Mouse (Mus musculus): Measurements from ENCODE around the gene Cmc2. TPM values are rescaled to one million over a fixed set of nuclear protein-coding genes. Genes with fewer than 3 reads are reported as not detected.
A peak's percentile ranks its signal among the peaks of the same experiment; 100 is the strongest.

Cmc2 gene
- 40.7 and 41.2 TPM in 2 replicates for polyA plus RNA-seq (2015; fragmentation: Nextera tagmentation; extraction: Ambion mirVana)

- peak within 1 kb of the TSS; percentile 76 for H3K4me3 ChIP-seq
- peak within 1 kb of the TSS; percentile 78 for H3K27ac ChIP-seq (replicated peaks)
- no peaks in the 10 kb centered on the region for H3K9me3 ChIP-seq
- peak within 1 kb of the TSS; percentile 69 for H3K4me2 ChIP-seq (replicated peaks)
- H3K36me3 ChIP-seq = no peaks in the 10 kb centered on the region
- no peaks in the 10 kb centered on the region for H3K27me3 ChIP-seq
- ATAC-seq (replicated peaks) = peak; percentile 97
- H3K9ac ChIP-seq (replicated peaks) = peak within 1 kb of the TSS; percentile 61
- WGBS = under 1% methylated on average over 57 of the region's 57 CpGs
- peaks cover 10% of the 10 kb centered on the region for H3K4me1 ChIP-seq
Observed at GRCm38 (mm10) chr8:116921337-116922059, at the start of gene Cmc2, which contains the start of gene Cenpn. TSS of gene Cmc2 (minus strand) at chr8:116921455. TSS of gene Cenpn (plus strand) at chr8:116921730.

GRCm38 (mm10) chr8:116969531-116969930 is 48.3 kb upstream of the Cmc2 start:
- H3K27me3 ChIP-seq = no peaks in the 10 kb centered on the region
- H3K4me2 ChIP-seq (replicated peaks) = no peak overlapping the region
- no peak for ATAC-seq (replicated peaks)
- no peaks in the 10 kb centered on the region for H3K9me3 ChIP-seq
- no peaks in the 10 kb centered on the region for H3K36me3 ChIP-seq
- H3K4me3 ChIP-seq = no peak overlapping the region
- no peak overlapping the region for H3K9ac ChIP-seq (replicated peaks)
- H3K4me1 ChIP-seq = no peaks in the 10 kb centered on the region
- H3K27ac ChIP-seq (replicated peaks) = no peak overlapping the region
- 82% methylated on average over 6 of the region's 6 CpGs for WGBS

- WGBS = 90% methylated on average over 9 of the region's 9 CpGs
- H3K27ac ChIP-seq (replicated peaks) = no peak overlapping the region
- no peaks in the 10 kb centered on the region for H3K9me3 ChIP-seq
- H3K4me3 ChIP-seq = no peak overlapping the region
- H3K36me3 ChIP-seq = peaks cover 34% of the 10 kb centered on the region
- H3K27me3 ChIP-seq = no peaks in the 10 kb centered on the region
- no peaks in the 10 kb centered on the region for H3K4me1 ChIP-seq
- H3K9ac ChIP-seq (replicated peaks) = no peak overlapping the region
- ATAC-seq (replicated peaks) = no peak
- no peak overlapping the region for H3K4me2 ChIP-seq (replicated peaks)
Observed at GRCm38 (mm10) chr8:116954415-116954814, 33.2 kb upstream of the Cmc2 start.

- no peaks in the 10 kb centered on the region for H3K4me1 ChIP-seq
- H3K9ac ChIP-seq (replicated peaks) = no peak overlapping the region
- no peak overlapping the region for H3K27ac ChIP-seq (replicated peaks)
- ATAC-seq (replicated peaks) = no peak
- H3K4me3 ChIP-seq = no peak overlapping the region
- no peaks in the 10 kb centered on the region for H3K9me3 ChIP-seq
- H3K27me3 ChIP-seq = no peaks in the 10 kb centered on the region
- 90% methylated on average over 8 of the region's 8 CpGs for WGBS
- H3K36me3 ChIP-seq = peaks cover 28% of the 10 kb centered on the region
- H3K4me2 ChIP-seq (replicated peaks) = no peak overlapping the region
Observed at GRCm38 (mm10) chr8:116952428-116952827, 31.2 kb upstream of the Cmc2 start.

GRCm38 (mm10) chr8:116951778-116952177 is 30.5 kb upstream of the Cmc2 start:
- H3K36me3 ChIP-seq = peaks cover 21% of the 10 kb centered on the region
- WGBS = 94% methylated on average over 2 of the region's 2 CpGs
- no peaks in the 10 kb centered on the region for H3K4me1 ChIP-seq
- no peak overlapping the region for H3K27ac ChIP-seq (replicated peaks)
- H3K9me3 ChIP-seq = no peaks in the 10 kb centered on the region
- no peaks in the 10 kb centered on the region for H3K27me3 ChIP-seq
- no peak overlapping the region for H3K9ac ChIP-seq (replicated peaks)
- ATAC-seq (replicated peaks) = no peak
- no peak overlapping the region for H3K4me2 ChIP-seq (replicated peaks)
- H3K4me3 ChIP-seq = no peak overlapping the region

GRCm38 (mm10) chr8:116951369-116951768 is 30.1 kb upstream of the Cmc2 start:
- Histone ChIP-seq H3K4me2 (replicated peaks) (no peak overlapping the region), H3K9me3 (no peaks in the 10 kb centered on the region), H3K27ac (replicated peaks) (no peak overlapping the region), H3K4me1 (no peaks in the 10 kb centered on the region), H3K36me3 (peaks cover 17% of the 10 kb centered on the region), H3K4me3 (no peak overlapping the region), H3K27me3 (no peaks in the 10 kb centered on the region), H3K9ac (replicated peaks) (no peak overlapping the region)
- 57% methylated on average over 5 of the region's 5 CpGs for WGBS
- ATAC-seq (replicated peaks) = no peak

GRCm38 (mm10) chr8:116947589-116947988 is 26.3 kb upstream of the Cmc2 start:
- Histone ChIP-seq H3K9ac (replicated peaks) (no peak overlapping the region), H3K4me1 (peaks cover 10% of the 10 kb centered on the region), H3K27ac (replicated peaks) (no peak overlapping the region), H3K9me3 (no peaks in the 10 kb centered on the region), H3K4me2 (replicated peaks) (no peak overlapping the region), H3K36me3 (no peaks in the 10 kb centered on the region), H3K4me3 (no peak overlapping the region), H3K27me3 (no peaks in the 10 kb centered on the region)
- no peak for ATAC-seq (replicated peaks)
- 91% methylated on average over 7 of the region's 7 CpGs for WGBS

- WGBS = 90% methylated on average over 6 of the region's 6 CpGs
- H3K4me3 ChIP-seq = no peak overlapping the region
- H3K4me1 ChIP-seq = peaks cover 10% of the 10 kb centered on the region
- H3K36me3 ChIP-seq = no peaks in the 10 kb centered on the region
- H3K9me3 ChIP-seq = no peaks in the 10 kb centered on the region
- no peak overlapping the region for H3K27ac ChIP-seq (replicated peaks)
- H3K4me2 ChIP-seq (replicated peaks) = no peak overlapping the region
- H3K9ac ChIP-seq (replicated peaks) = no peak overlapping the region
- no peak for ATAC-seq (replicated peaks)
- no peaks in the 10 kb centered on the region for H3K27me3 ChIP-seq
Observed at GRCm38 (mm10) chr8:116946851-116947250, 25.6 kb upstream of the Cmc2 start.

- no peaks in the 10 kb centered on the region for H3K27me3 ChIP-seq
- H3K36me3 ChIP-seq = no peaks in the 10 kb centered on the region
- WGBS = 84% methylated on average over 21 of the region's 21 CpGs
- H3K27ac ChIP-seq (replicated peaks) = no peak overlapping the region
- no peak for ATAC-seq (replicated peaks)
- H3K4me3 ChIP-seq = no peak overlapping the region
- H3K9me3 ChIP-seq = no peaks in the 10 kb centered on the region
- no peak overlapping the region for H3K9ac ChIP-seq (replicated peaks)
- H3K4me2 ChIP-seq (replicated peaks) = no peak overlapping the region
- peaks cover 10% of the 10 kb centered on the region for H3K4me1 ChIP-seq
Observed at GRCm38 (mm10) chr8:116946268-116946838, 25.1 kb upstream of the Cmc2 start.

GRCm38 (mm10) chr8:116945169-116945910 is 24.1 kb upstream of the Cmc2 start:
- ATAC-seq (replicated peaks) = no peak
- Histone ChIP-seq H3K27me3 (no peaks in the 10 kb centered on the region), H3K4me1 (peaks cover 10% of the 10 kb centered on the region), H3K9ac (replicated peaks) (no peak overlapping the region), H3K4me3 (no peak overlapping the region), H3K27ac (replicated peaks) (no peak overlapping the region), H3K9me3 (no peaks in the 10 kb centered on the region), H3K4me2 (replicated peaks) (no peak overlapping the region), H3K36me3 (no peaks in the 10 kb centered on the region)
- 91% methylated on average over 9 of the region's 9 CpGs for WGBS

- 18% methylated on average over 4 of the region's 4 CpGs for WGBS
- peak overlapping the region; percentile 92 for H3K9ac ChIP-seq (replicated peaks)
Observed at GRCm38 (mm10) chr8:116944385-116944696, 23.1 kb upstream of the Cmc2 start.

More at GRCm38 (mm10) chr8:116944385-116944696, 23.1 kb upstream of the Cmc2 start:
- Histone ChIP-seq H3K36me3 (no peaks in the 10 kb centered on the region), H3K27ac (replicated peaks) (no peak overlapping the region), H3K4me2 (replicated peaks) (peak overlapping the region; percentile 78), H3K4me1 (peaks cover 10% of the 10 kb centered on the region), H3K4me3 (peak overlapping the region; percentile 99), H3K9me3 (no peaks in the 10 kb centered on the region), H3K27me3 (no peaks in the 10 kb centered on the region)
- no peak for ATAC-seq (replicated peaks)
